Mouse (Mus musculus): ENCODE measurements around the gene Ralgapa1. TPM values are rescaled to one million over a fixed set of nuclear protein-coding genes. Genes with fewer than 3 reads are reported as not detected.
"Not testable (repeated sequence)": the region's sequence is repeated elsewhere in the genome, so short reads cannot be mapped to it uniquely, and the experiment has no call there.

Gene Ralgapa1
- polyA plus RNA-seq, 1 experiment from 2014 or later = 10.5 TPM

GRCm38 (mm10) chr12:55785252-55785651, 35.7 kb downstream of the Ralgapa1 start:
- no peaks in the 10 kb centered on the region for H3K27me3 ChIP-seq (ENCODE audit: low read depth, poor library complexity, severe bottlenecking)
- H3K4me3 ChIP-seq = no peak overlapping the region
- no peak overlapping the region for H3K27ac ChIP-seq
- WGBS = 89% methylated on average over 2 of the region's 2 CpGs
- H3K9me3 ChIP-seq (replicated peaks) = no peaks in the 10 kb centered on the region
- DNase-seq (ENCODE audit: low spot score) = no peak
- H3K4me1 ChIP-seq = no peaks in the 10 kb centered on the region
- peaks cover 19% of the 10 kb centered on the region for H3K36me3 ChIP-seq

GRCm38 (mm10) chr12:55782662-55783061, 38.3 kb downstream of the Ralgapa1 start:
- Histone ChIP-seq H3K27ac (no peak overlapping the region), H3K4me1 (no peaks in the 10 kb centered on the region), H3K9me3 (replicated peaks) (no peaks in the 10 kb centered on the region), H3K4me3 (no peak overlapping the region), H3K27me3 (ENCODE audit: low read depth, poor library complexity, severe bottlenecking) (no peaks in the 10 kb centered on the region), H3K36me3 (peaks cover 19% of the 10 kb centered on the region)
- DNase-seq (ENCODE audit: low spot score) = no peak
- WGBS = 97% methylated on average over 3 of the region's 3 CpGs

- peaks cover 19% of the 10 kb centered on the region for H3K36me3 ChIP-seq
- no peaks in the 10 kb centered on the region for H3K9me3 ChIP-seq (replicated peaks)
- no peak for DNase-seq (ENCODE audit: low spot score)
- no peak overlapping the region for H3K4me3 ChIP-seq
- no peaks in the 10 kb centered on the region for H3K27me3 ChIP-seq (ENCODE audit: low read depth, poor library complexity, severe bottlenecking)
- no peaks in the 10 kb centered on the region for H3K4me1 ChIP-seq
- no peak overlapping the region for H3K27ac ChIP-seq
- 91% methylated on average over 2 of the region's 2 CpGs for WGBS
Observed at GRCm38 (mm10) chr12:55778301-55778700, 42.7 kb downstream of the Ralgapa1 start.

- DNase-seq (ENCODE audit: low spot score) = no peak
- Histone ChIP-seq H3K36me3 (peaks cover 19% of the 10 kb centered on the region), H3K27me3 (ENCODE audit: low read depth, poor library complexity, severe bottlenecking) (no peaks in the 10 kb centered on the region), H3K27ac (no peak overlapping the region), H3K9me3 (replicated peaks) (no peaks in the 10 kb centered on the region), H3K4me1 (no peaks in the 10 kb centered on the region), H3K4me3 (no peak overlapping the region)
Observed at GRCm38 (mm10) chr12:55777356-55777755, 43.6 kb downstream of the Ralgapa1 start.

- no peak overlapping the region for H3K27ac ChIP-seq
- no peak overlapping the region for H3K4me3 ChIP-seq
- no peaks in the 10 kb centered on the region for H3K4me1 ChIP-seq
- no peaks in the 10 kb centered on the region for H3K27me3 ChIP-seq (ENCODE audit: low read depth, poor library complexity, severe bottlenecking)
- DNase-seq (ENCODE audit: low spot score) = no peak
- no peaks in the 10 kb centered on the region for H3K9me3 ChIP-seq (replicated peaks)
- H3K36me3 ChIP-seq = peaks cover 14% of the 10 kb centered on the region
- 92% methylated on average over 3 of the region's 3 CpGs for WGBS
Observed at GRCm38 (mm10) chr12:55774316-55774715, 46.7 kb downstream of the Ralgapa1 start.

- no peak for DNase-seq (ENCODE audit: low spot score)
- 85% methylated on average over 1 of the region's 1 CpGs for WGBS
- Histone ChIP-seq H3K9me3 (replicated peaks) (no peaks in the 10 kb centered on the region), H3K27ac (no peak overlapping the region), H3K4me3 (no peak overlapping the region), H3K36me3 (peaks cover 32% of the 10 kb centered on the region), H3K4me1 (no peaks in the 10 kb centered on the region), H3K27me3 (ENCODE audit: low read depth, poor library complexity, severe bottlenecking) (no peaks in the 10 kb centered on the region)
Observed at GRCm38 (mm10) chr12:55720319-55720718, 100.6 kb downstream of the Ralgapa1 start.

- Histone ChIP-seq H3K9me3 (replicated peaks) (no peaks in the 10 kb centered on the region), H3K27ac (no peak overlapping the region), H3K36me3 (peaks cover 43% of the 10 kb centered on the region), H3K4me3 (no peak overlapping the region), H3K27me3 (ENCODE audit: low read depth, poor library complexity, severe bottlenecking) (no peaks in the 10 kb centered on the region), H3K4me1 (no peaks in the 10 kb centered on the region)
- 94% methylated on average over 4 of the region's 4 CpGs for WGBS
- DNase-seq (ENCODE audit: low spot score) = no peak
Observed at GRCm38 (mm10) chr12:55705881-55706280, 115.1 kb downstream of the Ralgapa1 start.

- H3K36me3 ChIP-seq = peaks cover 5% of the 10 kb centered on the region; the same call in 1 of the 2 replicates
- no peaks in the 10 kb centered on the region for H3K9me3 ChIP-seq (replicated peaks)
- H3K4me3 ChIP-seq = no peak overlapping the region
- no peaks in the 10 kb centered on the region for H3K4me1 ChIP-seq
- no peaks in the 10 kb centered on the region for H3K27me3 ChIP-seq (ENCODE audit: low read depth, poor library complexity, severe bottlenecking)
- DNase-seq (ENCODE audit: low spot score) = no peak
- 91% methylated on average over 6 of the region's 6 CpGs for WGBS
- H3K27ac ChIP-seq = no peak overlapping the region
Observed at GRCm38 (mm10) chr12:55666699-55667098, 154.3 kb downstream of the Ralgapa1 start.

GRCm38 (mm10) chr12:55663194-55663593, 157.8 kb downstream of the Ralgapa1 start:
- not testable (repeated sequence) for H3K27ac ChIP-seq; H3K4me1 ChIP-seq; H3K27me3 ChIP-seq (ENCODE audit: low read depth, poor library complexity, severe bottlenecking); H3K4me3 ChIP-seq; H3K36me3 ChIP-seq; DNase-seq (ENCODE audit: low spot score); H3K9me3 ChIP-seq (replicated peaks)

- H3K9me3 ChIP-seq (replicated peaks) = no peaks in the 10 kb centered on the region
- no peak for DNase-seq (ENCODE audit: low spot score)
- H3K36me3 ChIP-seq = no peaks in the 10 kb centered on the region
- no peak overlapping the region for H3K27ac ChIP-seq
- no peaks in the 10 kb centered on the region for H3K27me3 ChIP-seq (ENCODE audit: low read depth, poor library complexity, severe bottlenecking)
- H3K4me3 ChIP-seq = no peak overlapping the region
- 92% methylated on average over 7 of the region's 7 CpGs for WGBS
- H3K4me1 ChIP-seq = no peaks in the 10 kb centered on the region
Observed at GRCm38 (mm10) chr12:55648011-55648525, 172.9 kb downstream of the Ralgapa1 start.

- H3K27me3 ChIP-seq (ENCODE audit: low read depth, poor library complexity, severe bottlenecking) = no peaks in the 10 kb centered on the region
- no peaks in the 10 kb centered on the region for H3K36me3 ChIP-seq
- no peaks in the 10 kb centered on the region for H3K9me3 ChIP-seq (replicated peaks)
- 39% methylated on average over 4 of the region's 4 CpGs for WGBS
- H3K4me1 ChIP-seq = peaks cover 4% of the 10 kb centered on the region; the same call in 1 of the 2 replicates
- H3K4me3 ChIP-seq = no peak overlapping the region
- no peak for DNase-seq (ENCODE audit: low spot score)
- H3K27ac ChIP-seq = no peak overlapping the region
Observed at GRCm38 (mm10) chr12:55626711-55627110, 194.3 kb downstream of the Ralgapa1 start.

GRCm38 (mm10) chr12:55623254-55623653, 197.7 kb downstream of the Ralgapa1 start:
- Histone ChIP-seq H3K9me3 (replicated peaks) (no peaks in the 10 kb centered on the region), H3K36me3 (no peaks in the 10 kb centered on the region), H3K27ac (no peak overlapping the region), H3K4me1 (peaks cover 6% of the 10 kb centered on the region; the same call in 1 of the 2 replicates), H3K27me3 (ENCODE audit: low read depth, poor library complexity, severe bottlenecking) (no peaks in the 10 kb centered on the region), H3K4me3 (no peak overlapping the region)
- WGBS = 87% methylated on average over 5 of the region's 5 CpGs
- DNase-seq (ENCODE audit: low spot score) = no peak

- Histone ChIP-seq H3K9me3 (replicated peaks) (no peaks in the 10 kb centered on the region), H3K27ac (no peak overlapping the region), H3K27me3 (ENCODE audit: low read depth, poor library complexity, severe bottlenecking) (no peaks in the 10 kb centered on the region), H3K36me3 (no peaks in the 10 kb centered on the region), H3K4me1 (peaks cover 6% of the 10 kb centered on the region; the same call in 1 of the 2 replicates), H3K4me3 (no peak overlapping the region)
- no peak for DNase-seq (ENCODE audit: low spot score)
- 68% methylated on average over 3 of the region's 3 CpGs for WGBS
Observed at GRCm38 (mm10) chr12:55622615-55623245, 198.2 kb downstream of the Ralgapa1 start.

GRCm38 (mm10) chr12:55620321-55620720, 200.6 kb downstream of the Ralgapa1 start:
- Histone ChIP-seq H3K36me3 (no peaks in the 10 kb centered on the region), H3K27me3 (ENCODE audit: low read depth, poor library complexity, severe bottlenecking) (no peaks in the 10 kb centered on the region), H3K9me3 (replicated peaks) (no peaks in the 10 kb centered on the region), H3K27ac (no peak overlapping the region), H3K4me1 (peaks cover 6% of the 10 kb centered on the region; the same call in 1 of the 2 replicates), H3K4me3 (no peak overlapping the region)
- WGBS = 66% methylated on average over 2 of the region's 2 CpGs
- DNase-seq (ENCODE audit: low spot score) = no peak
